Mouse (Mus musculus): ENCODE results near the gene Adamts7. TPM values are rescaled to one million over a fixed set of nuclear protein-coding genes. Genes with fewer than 3 reads are reported as not detected.
A peak's percentile ranks its signal among the peaks of the same experiment; 100 is the strongest.

Gene Adamts7
- polyA plus RNA-seq, 1 experiment from 2014 or later = 13.6 TPM

GRCm38 (mm10) chr9:90201541-90201940 is 38.7 kb downstream of the Adamts7 start:
- H3K9me3 ChIP-seq (replicated peaks) = no peaks in the 10 kb centered on the region
- H3K4me2 ChIP-seq = no peak overlapping the region
- ATAC-seq = no peak
- H3K4me3 ChIP-seq = no peak overlapping the region
- no peaks in the 10 kb centered on the region for H3K27me3 ChIP-seq
- H3K36me3 ChIP-seq (ENCODE audit: poor library complexity, severe bottlenecking) = peaks cover 74% of the 10 kb centered on the region
- H3K9ac ChIP-seq = no peak overlapping the region
- no peak overlapping the region for H3K27ac ChIP-seq
- 79% methylated on average over 4 of the region's 4 CpGs for WGBS
- no peaks in the 10 kb centered on the region for H3K4me1 ChIP-seq

GRCm38 (mm10) chr9:90203233-90203632 is 40.4 kb downstream of the Adamts7 start:
- H3K4me2 ChIP-seq = no peak overlapping the region
- H3K9ac ChIP-seq = no peak overlapping the region
- no peak overlapping the region for H3K27ac ChIP-seq
- no peak overlapping the region for H3K4me3 ChIP-seq
- H3K36me3 ChIP-seq (ENCODE audit: poor library complexity, severe bottlenecking) = peaks cover 58% of the 10 kb centered on the region
- 88% methylated on average over 5 of the region's 5 CpGs for WGBS
- no peaks in the 10 kb centered on the region for H3K9me3 ChIP-seq (replicated peaks)
- H3K4me1 ChIP-seq = no peaks in the 10 kb centered on the region
- no peak for ATAC-seq
- no peaks in the 10 kb centered on the region for H3K27me3 ChIP-seq

- Histone ChIP-seq H3K4me2 (no peak overlapping the region), H3K36me3 (ENCODE audit: poor library complexity, severe bottlenecking) (peaks cover 49% of the 10 kb centered on the region), H3K27me3 (no peaks in the 10 kb centered on the region), H3K27ac (no peak overlapping the region), H3K4me1 (no peaks in the 10 kb centered on the region), H3K9ac (no peak overlapping the region), H3K9me3 (replicated peaks) (no peaks in the 10 kb centered on the region), H3K4me3 (no peak overlapping the region)
- ATAC-seq = no peak
- 58% methylated on average over 8 of the region's 8 CpGs for WGBS
These were observed 41.6 kb downstream of the Adamts7 start for GRCm38 (mm10) chr9:90204396-90204915.

- 49% methylated on average over 2 of the region's 2 CpGs for WGBS
- ATAC-seq = peak; percentile 69
- no peaks in the 10 kb centered on the region for H3K9me3 ChIP-seq (replicated peaks)
These were observed 43.6 kb downstream of the Adamts7 start for GRCm38 (mm10) chr9:90206500-90206899.

GRCm38 (mm10) chr9:90207808-90208207 is 44.9 kb downstream of the Adamts7 start:
- Histone ChIP-seq H3K4me1 (no peaks in the 10 kb centered on the region), H3K4me3 (no peak overlapping the region), H3K27me3 (no peaks in the 10 kb centered on the region), H3K4me2 (no peak overlapping the region), H3K36me3 (ENCODE audit: poor library complexity, severe bottlenecking) (peaks cover 28% of the 10 kb centered on the region), H3K9me3 (replicated peaks) (no peaks in the 10 kb centered on the region), H3K9ac (no peak overlapping the region), H3K27ac (no peak overlapping the region)
- WGBS = 87% methylated on average over 8 of the region's 8 CpGs
- ATAC-seq = no peak

More at GRCm38 (mm10) chr9:90206500-90206899, 43.6 kb downstream of the Adamts7 start:
- Histone ChIP-seq H3K36me3 (ENCODE audit: poor library complexity, severe bottlenecking) (peaks cover 39% of the 10 kb centered on the region), H3K4me1 (no peaks in the 10 kb centered on the region), H3K9ac (no peak overlapping the region), H3K4me3 (no peak overlapping the region), H3K27me3 (no peaks in the 10 kb centered on the region), H3K27ac (no peak overlapping the region), H3K4me2 (no peak overlapping the region)

- H3K27ac ChIP-seq = no peak overlapping the region
- H3K27me3 ChIP-seq = no peaks in the 10 kb centered on the region
- ATAC-seq = no peak
- peaks cover 30% of the 10 kb centered on the region for H3K36me3 ChIP-seq (ENCODE audit: poor library complexity, severe bottlenecking)
- H3K4me2 ChIP-seq = no peak overlapping the region
- H3K4me1 ChIP-seq = no peaks in the 10 kb centered on the region
- H3K4me3 ChIP-seq = no peak overlapping the region
- no peaks in the 10 kb centered on the region for H3K9me3 ChIP-seq (replicated peaks)
- no peak overlapping the region for H3K9ac ChIP-seq
- WGBS = 88% methylated on average over 6 of the region's 6 CpGs
These were observed 45.8 kb downstream of the Adamts7 start for GRCm38 (mm10) chr9:90208655-90209054.

- Histone ChIP-seq H3K36me3 (ENCODE audit: poor library complexity, severe bottlenecking) (peaks cover 30% of the 10 kb centered on the region), H3K27ac (no peak overlapping the region), H3K4me2 (no peak overlapping the region), H3K9me3 (replicated peaks) (no peaks in the 10 kb centered on the region), H3K9ac (no peak overlapping the region), H3K4me3 (no peak overlapping the region), H3K4me1 (no peaks in the 10 kb centered on the region), H3K27me3 (no peaks in the 10 kb centered on the region)
- 69% methylated on average over 3 of the region's 3 CpGs for WGBS
- ATAC-seq = no peak
These were observed 50.3 kb downstream of the Adamts7 start for GRCm38 (mm10) chr9:90213127-90213526.

GRCm38 (mm10) chr9:90216259-90217001 is 53.6 kb downstream of the Adamts7 start:
- H3K9me3 ChIP-seq (replicated peaks) = no peaks in the 10 kb centered on the region
- no peaks in the 10 kb centered on the region for H3K27me3 ChIP-seq
- H3K4me1 ChIP-seq = no peaks in the 10 kb centered on the region
- 87% methylated on average over 11 of the region's 11 CpGs for WGBS
- no peak overlapping the region for H3K4me2 ChIP-seq
- no peak for ATAC-seq
- no peak overlapping the region for H3K27ac ChIP-seq
- no peak overlapping the region for H3K4me3 ChIP-seq
- no peak overlapping the region for H3K9ac ChIP-seq
- H3K36me3 ChIP-seq (ENCODE audit: poor library complexity, severe bottlenecking) = peaks cover 27% of the 10 kb centered on the region; the same call in 1 of the 2 replicates

- H3K9me3 ChIP-seq (replicated peaks) = no peaks in the 10 kb centered on the region
- no peak overlapping the region for H3K4me3 ChIP-seq
- no peak overlapping the region for H3K27ac ChIP-seq
- ATAC-seq = no peak
- no peak overlapping the region for H3K9ac ChIP-seq
- H3K27me3 ChIP-seq = no peaks in the 10 kb centered on the region
- peaks cover 35% of the 10 kb centered on the region for H3K36me3 ChIP-seq (ENCODE audit: poor library complexity, severe bottlenecking)
- H3K4me2 ChIP-seq = no peak overlapping the region
- no peaks in the 10 kb centered on the region for H3K4me1 ChIP-seq
- 49% methylated on average over 4 of the region's 4 CpGs for WGBS
These were observed 54.6 kb downstream of the Adamts7 start for GRCm38 (mm10) chr9:90217501-90217900.

- 93% methylated on average over 3 of the region's 3 CpGs for WGBS
- Histone ChIP-seq H3K9ac (no peak overlapping the region), H3K9me3 (replicated peaks) (no peaks in the 10 kb centered on the region), H3K27me3 (no peaks in the 10 kb centered on the region), H3K4me1 (no peaks in the 10 kb centered on the region), H3K4me2 (no peak overlapping the region), H3K4me3 (no peak overlapping the region), H3K27ac (no peak overlapping the region), H3K36me3 (ENCODE audit: poor library complexity, severe bottlenecking) (peaks cover 40% of the 10 kb centered on the region)
- ATAC-seq = no peak
These were observed 59.4 kb downstream of the Adamts7 start for GRCm38 (mm10) chr9:90222275-90222674.

- no peaks in the 10 kb centered on the region for H3K9me3 ChIP-seq (replicated peaks)
- WGBS = 91% methylated on average over 21 of the region's 21 CpGs
- no peak overlapping the region for H3K4me3 ChIP-seq
- no peak overlapping the region for H3K27ac ChIP-seq
- no peak for ATAC-seq
- no peaks in the 10 kb centered on the region for H3K27me3 ChIP-seq
- H3K9ac ChIP-seq = no peak overlapping the region
- no peaks in the 10 kb centered on the region for H3K4me1 ChIP-seq
- no peak overlapping the region for H3K4me2 ChIP-seq
- peaks cover 28% of the 10 kb centered on the region for H3K36me3 ChIP-seq (ENCODE audit: poor library complexity, severe bottlenecking)
These were observed 63.3 kb downstream of the Adamts7 start for GRCm38 (mm10) chr9:90226081-90226741.

GRCm38 (mm10) chr9:90226742-90227096 is 63.9 kb downstream of the Adamts7 start:
- no peak overlapping the region for H3K4me2 ChIP-seq
- 94% methylated on average over 2 of the region's 2 CpGs for WGBS
- H3K9ac ChIP-seq = no peak overlapping the region
- H3K4me3 ChIP-seq = no peak overlapping the region
- H3K27ac ChIP-seq = no peak overlapping the region
- peaks cover 28% of the 10 kb centered on the region for H3K36me3 ChIP-seq (ENCODE audit: poor library complexity, severe bottlenecking)
- ATAC-seq = no peak
- H3K9me3 ChIP-seq (replicated peaks) = no peaks in the 10 kb centered on the region
- no peaks in the 10 kb centered on the region for H3K4me1 ChIP-seq
- no peaks in the 10 kb centered on the region for H3K27me3 ChIP-seq

Measured in forebrain, embryonic 13.5 days (tissue).